Mouse (Mus musculus): ENCODE results near the gene Eif3a. TPM values are rescaled to one million over a fixed set of nuclear protein-coding genes. Genes with fewer than 3 reads are reported as not detected.

Gene Eif3a
- total RNA-seq (2021), result 10 to 100 TPM; 88.5 to 91.0 TPM
- long read RNA-seq, experiment 1, full-length matches to known transcripts, result 63 of 91 reads
- long read RNA-seq, experiment 1, partial matches to known transcripts, result 23 of 91 reads
- long read RNA-seq, experiment 1, other reads (novel, unspliced or antisense), result 5 of 91 reads
- long read RNA-seq, experiment 2, full-length matches to known transcripts, result 37 of 51 reads
- long read RNA-seq, experiment 2, partial matches to known transcripts, result 12 of 51 reads
- long read RNA-seq, experiment 2, other reads (novel, unspliced or antisense), result 2 of 51 reads

DNA sequence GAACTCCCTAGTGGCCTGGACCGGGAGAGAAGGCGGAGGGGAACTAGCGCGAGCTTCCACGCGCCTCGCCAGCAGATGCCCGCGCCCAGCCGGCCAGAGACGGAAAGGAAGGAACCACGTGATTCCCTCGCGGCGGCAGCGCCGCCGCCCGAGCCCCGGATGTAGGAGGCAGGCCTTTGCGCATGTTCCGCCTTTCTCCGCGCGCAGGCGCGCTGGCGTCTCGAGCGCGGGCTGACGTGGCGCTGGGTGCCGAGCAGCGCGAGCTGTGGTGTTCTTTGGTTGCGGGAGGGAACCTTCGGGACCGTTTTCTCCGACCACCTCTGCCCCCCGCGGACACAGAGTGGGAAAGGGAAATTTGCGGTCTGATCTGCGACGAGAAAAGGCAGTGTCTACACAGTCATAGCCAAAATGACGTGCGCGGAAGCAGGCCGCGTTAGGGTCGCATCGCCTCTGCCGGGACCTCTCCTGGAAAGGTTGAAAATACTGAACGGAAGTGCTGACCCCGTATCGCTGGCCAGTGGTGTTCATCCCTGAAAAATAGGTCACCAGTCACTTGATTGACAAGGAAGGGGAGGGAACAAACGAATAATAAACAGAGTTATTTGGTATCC is at the start of gene Eif3a:
Eif3a (minus strand) TSS at position 108 of the 611 bp plus-strand sequence.
- peak; percentile 92 to 96 for DNase-seq (ENCODE audit: low spot score in 2 of 2)

DNA sequence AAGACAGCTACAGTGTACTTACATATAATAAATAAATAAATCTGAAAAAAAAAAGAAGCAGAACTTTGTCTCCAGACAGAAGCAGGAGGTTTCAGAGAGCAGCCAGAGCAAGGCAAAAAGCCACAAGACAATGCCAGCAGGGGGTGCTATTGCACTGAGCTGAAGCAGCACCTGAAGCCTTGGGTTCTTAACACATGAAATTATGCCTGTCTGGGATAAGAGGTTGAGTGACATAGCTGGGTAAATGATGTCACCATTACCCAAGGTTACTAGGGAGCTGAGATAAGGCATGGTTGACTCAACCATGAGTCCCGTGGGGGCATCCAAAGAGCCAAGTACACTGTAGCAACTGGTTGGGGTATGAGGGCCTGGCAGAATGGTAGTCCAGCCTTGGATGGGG is 47.3 kb upstream of the Eif3a start:
- peak; percentile 45 to 72 for DNase-seq (ENCODE audit: low spot score in 2 of 2)

DNA sequence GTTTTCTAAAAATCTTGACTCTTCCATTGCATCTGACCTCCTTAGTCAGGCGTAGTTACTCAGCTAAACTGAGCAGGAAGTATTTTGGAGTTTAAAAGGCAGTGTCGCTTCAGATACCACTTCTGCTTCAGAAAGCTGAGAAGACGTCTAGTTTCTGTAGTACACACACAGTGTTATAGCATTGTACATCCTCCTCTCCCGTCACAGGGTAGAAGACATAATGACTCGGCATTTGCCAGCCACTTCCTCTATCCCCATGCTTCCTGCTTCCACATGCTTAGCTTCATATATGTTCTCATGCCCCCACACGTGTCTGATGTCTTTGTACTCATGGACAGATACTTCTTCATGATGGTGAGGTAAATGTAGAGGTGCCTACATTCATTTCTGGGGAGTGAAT is 28.2 kb upstream of the Eif3a start:
- no peak for DNase-seq (ENCODE audit: low spot score in 2 of 2)

DNA sequence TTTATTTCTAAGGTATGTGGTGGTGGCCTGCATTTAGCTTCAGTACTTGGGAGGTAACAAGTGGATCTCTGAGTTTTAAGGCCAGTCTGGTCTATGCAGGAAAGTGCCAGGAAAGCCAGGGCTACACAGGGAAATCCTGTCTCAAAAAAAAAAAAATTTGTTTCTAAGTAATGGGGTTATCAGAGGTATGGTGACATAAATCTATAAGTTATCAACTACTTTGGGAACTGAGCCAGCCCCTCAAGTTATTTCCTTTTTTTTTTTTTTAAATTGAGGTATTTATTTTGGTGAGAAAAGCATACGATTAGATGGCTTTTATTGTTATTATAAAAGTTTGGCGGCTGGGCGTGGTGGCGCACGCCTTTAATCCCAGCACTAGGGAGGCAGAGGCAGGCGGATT is 22.7 kb upstream of the Eif3a start:
- DNase-seq (ENCODE audit: low spot score in 2 of 2), result no peak

DNA sequence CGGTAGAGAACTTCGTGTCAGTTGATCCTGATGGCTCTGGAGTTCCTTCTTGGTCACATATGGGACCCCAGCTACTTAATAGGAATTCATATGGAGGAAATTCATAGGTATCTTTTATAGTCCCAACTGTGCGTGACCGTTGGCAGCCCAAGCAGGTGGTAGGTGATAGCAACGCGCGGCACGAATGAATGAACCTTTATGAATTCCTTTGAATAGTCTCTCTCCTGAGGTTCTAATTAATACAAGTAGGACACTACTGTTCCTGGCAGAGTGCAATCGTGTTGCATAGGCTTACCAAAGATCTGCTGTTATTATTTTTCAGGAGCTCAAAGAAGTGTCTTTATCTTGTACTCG is 21.6 kb upstream of the Eif3a start:
- DNase-seq (ENCODE audit: low spot score in 2 of 2), result no peak

DNA sequence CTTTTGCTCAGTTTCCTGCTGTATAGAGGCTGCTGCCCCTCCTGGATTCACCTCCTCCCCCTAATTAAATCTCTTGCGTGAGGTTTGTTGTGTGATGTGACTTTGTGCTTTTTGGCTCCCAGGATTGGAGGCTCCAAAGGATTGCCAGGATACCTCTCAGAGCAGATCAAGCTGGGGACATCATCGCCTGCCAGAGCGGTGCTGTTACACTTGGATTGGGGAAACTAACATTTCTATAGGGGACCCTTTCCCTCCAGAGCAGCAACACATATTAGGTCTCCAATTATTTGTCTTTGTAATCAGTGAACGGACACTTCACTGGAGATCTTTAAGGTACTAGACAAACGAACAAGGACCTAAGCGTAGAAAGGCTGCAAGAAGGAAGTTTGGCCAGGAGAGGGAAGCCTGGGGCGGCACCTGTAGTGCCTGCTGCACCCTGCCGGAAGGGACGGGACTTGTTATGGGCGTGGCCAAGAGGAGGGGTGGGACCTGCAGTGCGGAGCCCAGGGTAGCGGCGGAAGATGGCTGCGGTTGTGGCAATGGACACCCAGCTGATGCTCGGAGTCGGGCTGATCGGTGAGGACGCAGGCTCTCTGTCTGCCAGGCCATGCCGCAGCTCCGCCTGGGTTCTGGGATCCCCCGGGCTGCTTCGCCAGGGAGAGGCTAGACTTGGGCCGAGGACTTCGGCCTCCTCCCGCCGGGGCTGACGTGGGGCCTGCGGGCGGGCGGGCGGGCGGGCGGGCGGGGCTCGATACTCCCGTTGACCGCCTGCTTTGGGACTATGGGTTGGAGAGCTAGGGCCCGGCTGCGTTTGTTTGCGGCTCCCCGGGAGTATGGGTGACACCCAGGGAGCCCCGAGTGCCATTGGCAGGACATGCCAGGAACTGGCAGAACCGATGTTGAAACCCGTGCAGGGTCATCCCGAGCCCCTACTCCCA is 20.9 kb upstream of the Eif3a start, which contains the start of gene Fam45a:
Fam45a (plus strand) TSS at position 488 of the 938 bp plus-strand sequence.
- DNase-seq (ENCODE audit: low spot score in 2 of 2), result peak; percentile 89 to 91

DNA sequence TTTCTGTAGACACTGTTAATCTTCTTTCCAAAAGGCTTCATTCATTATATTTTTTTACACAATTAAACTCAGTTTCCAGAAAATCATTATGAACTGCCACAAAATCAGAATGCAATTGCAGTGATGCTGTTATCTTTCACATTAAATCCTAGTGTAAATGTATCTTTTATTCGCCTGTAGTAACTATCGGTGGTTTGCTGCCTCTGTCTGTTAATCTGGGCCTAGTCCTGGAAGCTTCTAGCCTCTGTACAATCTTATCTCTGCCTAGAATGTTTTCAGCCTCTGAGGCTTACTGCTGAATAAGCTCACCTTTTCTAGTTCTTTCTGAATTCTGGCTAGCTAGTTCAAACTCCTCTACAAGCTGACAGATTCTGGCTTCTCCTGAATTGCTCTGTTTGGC is 19.5 kb upstream of the Eif3a start:
- DNase-seq (ENCODE audit: low spot score in 2 of 2), result no peak

DNA sequence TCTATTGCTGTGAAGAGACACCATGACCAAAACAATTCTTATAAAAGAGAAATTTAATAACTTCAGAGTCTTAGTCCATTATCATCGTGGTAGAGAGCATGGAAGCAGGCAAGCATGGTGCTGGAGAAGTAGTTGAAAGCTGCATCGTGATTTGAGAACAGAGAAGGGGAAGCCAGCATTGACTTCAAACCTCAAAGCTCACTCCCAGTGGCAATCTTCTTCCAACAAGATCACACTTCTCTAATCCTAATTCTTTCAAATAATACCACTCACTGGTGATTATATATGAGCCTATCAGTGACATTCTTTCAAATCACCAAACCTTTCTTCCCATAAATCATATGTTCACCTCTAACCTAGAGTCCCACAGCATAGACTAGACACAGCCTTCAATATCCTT is 14.4 kb upstream of the Eif3a start:
- DNase-seq (ENCODE audit: low spot score in 2 of 2), result no peak

DNA sequence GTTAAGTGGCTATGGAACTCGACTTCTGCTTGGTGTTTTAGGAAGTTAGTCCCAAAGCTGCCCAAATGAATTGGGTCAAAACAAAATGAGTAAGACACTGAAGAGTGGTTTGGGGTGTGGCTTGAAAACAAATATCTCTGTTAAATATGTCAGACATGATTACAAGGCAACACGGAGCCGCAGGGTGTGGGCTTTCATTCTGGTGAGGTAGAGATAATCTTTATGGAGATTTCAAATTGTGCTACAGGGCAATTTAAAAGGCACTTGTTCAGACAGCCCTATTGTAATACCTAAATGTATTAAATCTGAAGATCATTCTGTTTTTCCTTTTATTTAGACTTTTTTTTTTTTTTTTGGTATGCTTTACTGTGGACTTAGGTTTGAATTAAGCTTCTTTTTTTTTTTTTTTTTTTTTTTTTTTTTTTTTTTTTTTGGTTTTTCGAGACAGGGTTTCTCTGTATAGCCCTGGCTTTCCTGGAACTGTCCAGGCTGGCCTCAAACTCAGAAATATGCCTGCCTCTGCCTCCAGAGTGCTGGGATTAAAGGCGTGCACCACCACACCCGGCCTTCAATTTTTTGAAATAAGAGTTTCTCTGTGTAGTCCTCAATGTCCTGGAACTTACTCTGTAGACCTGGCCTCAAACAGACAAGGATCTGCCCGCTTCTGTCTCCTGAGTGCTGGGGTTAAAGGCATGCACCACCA is 9.6 kb upstream of the Eif3a start:
- DNase-seq (ENCODE audit: low spot score in 2 of 2), result no peak

DNA sequence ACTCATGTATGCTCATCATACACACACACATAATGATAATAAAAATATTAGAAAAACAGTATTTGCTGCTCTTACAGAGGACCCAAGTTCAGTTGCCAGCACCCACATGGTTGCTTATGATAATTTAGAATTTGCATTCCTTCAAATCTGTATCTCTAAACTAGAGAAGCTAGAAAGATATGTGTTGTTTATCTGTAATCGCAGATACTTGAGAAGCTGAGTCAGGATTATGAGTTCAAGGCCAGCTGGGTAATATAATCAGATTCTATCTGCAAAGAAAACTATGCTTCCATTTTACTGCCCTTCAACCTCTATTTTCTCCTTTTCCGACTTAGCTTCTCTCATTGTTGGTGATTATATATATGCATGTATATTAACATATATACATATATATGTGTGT is 7.0 kb upstream of the Eif3a start:
- DNase-seq (ENCODE audit: low spot score in 2 of 2), result no peak

DNA sequence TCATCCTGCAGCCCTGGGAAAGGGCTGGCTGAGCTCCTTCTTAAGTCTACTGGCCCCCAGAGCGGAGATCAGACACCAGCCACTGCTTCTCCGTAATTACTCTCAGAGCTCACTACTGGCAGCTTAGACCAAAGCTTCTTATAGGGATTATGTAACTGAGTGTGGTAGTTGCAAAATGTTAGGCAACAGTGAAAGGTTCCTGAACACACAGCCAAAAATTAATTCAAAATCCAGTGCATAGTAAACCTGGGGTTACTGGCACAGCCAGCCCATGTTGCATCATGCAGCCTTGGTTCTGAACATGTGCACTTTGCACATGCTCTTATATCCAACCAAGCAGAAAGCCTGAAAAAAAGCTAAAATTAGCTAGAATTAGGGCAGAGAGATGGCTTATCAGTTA is 4.8 kb upstream of the Eif3a start:
- DNase-seq (ENCODE audit: low spot score in 2 of 2), result no peak

DNA sequence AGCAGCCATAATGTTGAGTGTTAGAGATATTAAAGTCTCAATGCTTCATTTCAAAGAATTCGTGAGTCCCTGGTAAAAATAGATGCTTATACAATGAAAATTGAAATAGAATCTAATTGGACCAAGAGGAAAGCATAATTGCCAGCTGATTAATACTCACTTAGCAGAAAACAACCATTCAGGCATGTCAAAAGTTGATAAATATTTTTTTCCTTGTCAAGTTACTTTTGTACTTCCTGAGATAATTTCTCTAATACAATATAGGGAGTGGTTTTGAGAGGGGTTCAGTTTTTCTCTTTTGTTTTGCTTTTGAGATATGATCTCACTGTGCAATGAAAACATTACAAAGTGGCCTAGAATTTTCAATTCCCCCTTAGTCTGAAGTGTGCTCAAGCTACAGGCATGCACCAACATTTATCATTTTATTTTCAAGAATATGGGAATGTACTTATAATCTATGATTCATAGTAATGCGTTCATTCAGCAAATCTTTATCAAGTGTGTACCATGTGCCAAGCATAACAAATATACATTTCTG is 2.8 kb upstream of the Eif3a start:
- DNase-seq (ENCODE audit: low spot score in 2 of 2), result no peak

DNA sequence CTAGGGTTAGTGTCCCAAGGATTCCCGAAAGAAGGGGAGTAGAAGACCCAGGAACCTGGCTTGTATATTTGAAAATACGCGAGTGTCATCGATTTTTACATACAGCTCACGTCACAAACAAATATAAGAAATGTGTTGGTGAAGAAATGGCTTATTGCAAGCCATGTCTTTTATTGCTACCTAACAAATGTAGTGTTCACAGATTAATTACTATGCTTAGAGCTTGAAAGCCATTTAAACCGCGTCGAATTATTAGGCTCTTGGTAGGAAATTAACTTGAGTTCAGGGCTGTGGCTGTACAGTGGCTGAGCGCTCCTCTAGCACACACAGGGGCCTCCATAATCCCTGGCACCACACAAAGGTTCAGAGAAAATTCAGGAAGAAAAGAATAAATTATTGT is 706 bp upstream of the Eif3a start:
- no peak for DNase-seq (ENCODE audit: low spot score in 2 of 2)

DNA sequence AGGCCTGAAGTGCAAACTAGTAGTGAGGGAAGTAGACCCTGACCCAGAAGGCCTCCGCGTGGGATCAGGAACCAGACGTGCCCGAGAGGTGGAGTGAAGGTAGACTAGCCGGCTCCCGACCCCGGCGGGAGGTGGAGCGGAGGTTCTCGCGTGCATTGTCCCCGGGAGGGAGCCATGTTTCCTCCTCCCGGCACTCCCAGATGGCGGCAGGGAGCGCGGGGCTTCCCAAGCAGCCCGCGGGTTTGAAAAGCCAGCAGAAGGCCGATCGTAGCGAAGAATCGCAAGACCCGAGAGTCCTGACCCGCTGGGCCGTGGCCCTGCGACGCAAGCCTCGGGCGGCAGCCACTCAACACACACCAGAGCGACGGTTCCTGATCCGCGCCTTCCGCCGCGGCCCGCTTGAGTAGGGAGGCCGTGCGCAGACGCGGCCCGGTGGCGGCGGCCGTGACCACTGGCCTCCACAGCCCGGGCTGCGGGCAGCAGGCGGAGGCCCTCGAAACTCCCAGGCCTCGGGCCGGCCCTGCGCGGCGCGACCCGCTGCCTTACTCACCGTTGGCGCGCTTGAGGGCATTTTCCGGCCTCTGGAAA is 445 bp downstream of the Eif3a start:
- peak; percentile 14 to 45 for DNase-seq (ENCODE audit: low spot score in 2 of 2)

DNA sequence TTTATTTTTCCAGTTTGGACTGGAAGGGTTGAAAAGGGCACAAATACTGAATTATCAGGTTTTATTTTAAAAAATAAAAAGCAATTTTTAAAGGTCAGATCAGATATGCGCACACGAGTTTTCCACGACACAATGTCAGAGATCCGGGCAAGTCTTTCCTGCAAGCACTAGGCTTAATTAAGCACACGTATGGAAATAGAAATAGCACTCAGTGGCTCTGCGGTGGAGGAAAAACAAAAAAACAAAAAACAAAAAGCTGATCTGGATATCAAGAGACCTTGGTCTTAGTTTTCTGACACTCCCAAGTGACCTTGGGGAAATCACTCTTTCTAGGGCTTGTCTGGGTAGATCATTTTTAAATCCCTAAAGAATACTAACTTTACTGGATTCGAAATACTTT is 1.0 kb downstream of the Eif3a start:
- DNase-seq (ENCODE audit: low spot score in 2 of 2), result no peak

DNA sequence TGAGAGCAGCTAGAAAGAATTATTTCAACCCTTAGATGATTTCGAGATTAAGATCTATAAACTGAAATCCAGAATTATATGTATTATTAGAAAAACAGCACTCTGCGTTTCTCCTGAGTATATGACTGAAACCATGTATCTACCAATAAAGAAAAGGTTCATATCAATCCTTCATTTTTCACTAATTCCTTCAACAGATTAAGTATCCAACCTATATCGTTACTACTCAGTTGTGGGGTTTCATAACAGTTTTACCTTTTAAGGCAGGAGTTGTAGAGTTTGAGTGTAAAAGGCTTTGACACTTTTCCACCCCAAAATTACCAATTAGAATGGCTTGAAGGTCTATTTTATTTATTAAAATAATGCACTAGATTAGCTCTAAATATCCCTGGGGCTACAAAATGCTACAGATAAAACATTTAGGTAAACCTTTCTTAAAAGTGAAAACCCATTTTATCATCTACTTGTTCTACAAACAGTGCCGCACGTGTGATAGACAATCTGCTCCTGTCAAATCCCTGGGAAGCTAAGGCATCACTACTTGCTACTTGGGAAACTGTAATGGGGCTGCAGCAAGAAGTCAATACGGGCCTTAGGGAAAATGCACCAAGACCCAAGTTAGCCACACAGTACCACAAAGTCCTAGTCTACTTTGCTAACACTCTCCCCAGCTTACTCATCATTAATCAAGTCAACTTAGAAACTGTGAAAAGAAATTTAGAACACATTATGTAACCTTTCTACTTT is 2.1 kb downstream of the Eif3a start:
- no peak for DNase-seq (ENCODE audit: low spot score in 2 of 2)

DNA sequence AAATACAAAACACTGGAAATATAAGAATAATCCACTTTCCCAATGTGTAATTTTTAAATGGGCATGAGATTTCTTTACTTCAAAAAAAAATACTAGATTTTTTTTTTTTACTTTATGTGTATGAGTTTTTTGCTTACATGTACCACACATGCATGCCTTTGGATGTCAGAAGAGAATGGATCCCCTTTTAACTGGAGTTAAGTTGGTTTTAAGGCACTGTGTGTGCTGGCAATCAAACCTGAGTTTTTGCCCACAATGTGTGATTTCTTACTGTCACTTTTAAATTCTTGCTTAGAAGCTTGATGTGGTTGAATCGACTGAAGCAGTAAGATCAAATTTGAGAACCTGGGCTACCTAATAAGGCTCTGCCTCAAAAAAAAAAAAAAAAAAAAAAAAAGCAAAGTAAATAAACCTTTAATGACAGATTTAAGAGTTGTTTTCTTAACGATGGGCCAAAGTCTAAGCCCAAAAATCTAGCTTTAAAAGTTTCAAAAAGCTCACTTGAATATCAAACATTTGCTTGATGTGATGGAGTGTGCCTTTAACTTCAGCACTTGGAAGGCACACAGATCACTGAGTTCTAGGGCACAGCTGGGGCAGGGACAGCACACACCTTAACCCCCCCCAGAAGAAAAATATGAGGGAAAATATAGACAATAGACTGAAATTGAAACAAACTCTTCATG is 2.9 kb downstream of the Eif3a start:
- no peak for DNase-seq (ENCODE audit: low spot score in 2 of 2)

DNA sequence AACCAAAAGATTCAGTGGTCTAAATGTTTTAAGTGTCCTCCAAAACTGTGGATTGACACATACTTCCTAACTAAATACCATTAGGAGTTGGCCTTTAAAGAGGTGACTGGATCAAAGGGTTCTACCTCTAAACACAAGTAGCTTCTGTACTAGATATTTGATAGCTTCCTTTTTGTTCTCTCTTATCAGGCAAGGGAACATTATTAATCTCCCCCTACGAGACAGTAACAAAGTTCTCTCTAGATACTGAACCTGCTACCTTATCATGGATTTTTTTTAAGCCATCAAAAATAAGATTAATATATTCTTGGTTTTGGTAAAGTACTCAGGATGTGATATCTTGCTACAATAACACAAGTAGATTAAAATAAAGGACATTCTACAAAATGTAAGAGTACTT is 5.7 kb downstream of the Eif3a start:
- DNase-seq (ENCODE audit: low spot score in 2 of 2), result no peak

DNA sequence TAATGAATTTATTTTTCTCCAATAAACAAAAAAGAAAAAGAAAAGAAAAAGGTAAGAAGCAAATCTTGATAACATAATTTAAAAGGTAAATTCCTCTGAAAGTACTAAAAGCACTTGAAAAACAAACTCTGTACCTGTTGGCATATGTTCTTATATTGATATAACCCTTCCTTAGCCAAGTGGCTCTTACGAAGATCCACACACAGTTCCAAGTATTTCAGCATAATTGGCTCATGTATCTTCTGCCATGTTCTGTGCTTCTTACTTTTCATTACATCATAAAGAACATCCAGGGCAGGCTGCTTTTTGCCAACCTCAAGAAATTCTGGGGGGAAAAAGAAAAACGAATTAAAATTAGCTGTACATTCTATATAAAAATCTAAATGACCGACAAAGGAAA is 8.4 kb downstream of the Eif3a start:
- no peak for DNase-seq (ENCODE audit: low spot score in 2 of 2)

DNA sequence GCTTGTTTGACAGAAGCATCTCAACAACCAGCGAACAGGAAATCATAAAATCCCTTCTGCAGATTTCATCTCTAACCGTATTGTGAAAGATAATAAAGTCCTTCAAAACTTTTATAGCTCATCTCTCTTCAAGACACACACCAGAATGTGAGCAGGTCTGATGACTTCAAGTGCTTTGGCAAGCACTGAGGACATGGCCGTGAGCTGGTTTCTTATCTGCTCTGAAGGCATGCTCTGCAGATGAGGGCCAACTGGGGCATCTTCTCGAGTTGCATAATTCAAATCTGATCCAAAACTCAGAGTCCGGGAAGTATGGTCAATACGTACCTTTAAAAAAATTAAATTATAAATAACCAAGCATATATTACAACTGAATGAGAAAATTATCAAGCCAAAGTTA is 17.1 kb downstream of the Eif3a start:
- DNase-seq (ENCODE audit: low spot score in 2 of 2), result no peak
